Mouse (Mus musculus): Measurements from ENCODE around the gene 1110065P20Rik. TPM values are rescaled to one million over a fixed set of nuclear protein-coding genes. Genes with fewer than 3 reads are reported as not detected.

The 1110065P20Rik gene
- polyA plus RNA-seq, 1 experiment from 2014 or later: 58.0 TPM

Other genes with a start within 250 kb of the 1110065P20Rik start
- 0.20 TPM in 1 of 2 replicates, not detected in the other for gene 3100002H09Rik, start 240.4 kb downstream of the 1110065P20Rik start, polyA plus RNA-seq (2016; fragmentation: Nextera tagmentation; extraction: Ambion mirVana)
- 0.10 and 0.35 TPM in 2 replicates for gene Pou3f1, start 194.4 kb downstream of the 1110065P20Rik start, polyA plus RNA-seq (2016; fragmentation: Nextera tagmentation; extraction: Ambion mirVana)
- gene Utp11, start 157.6 kb downstream of the 1110065P20Rik start, polyA plus RNA-seq (2016; fragmentation: Nextera tagmentation; extraction: Ambion mirVana): 53.0 and 63.6 TPM in 2 replicates
- 3.9 and 5.4 TPM in 2 replicates for gene Fhl3, start 150.5 kb downstream of the 1110065P20Rik start, polyA plus RNA-seq (2016; fragmentation: Nextera tagmentation; extraction: Ambion mirVana)
- 137 and 180 TPM in 2 replicates for gene Sf3a3, start 136.4 kb downstream of the 1110065P20Rik start, polyA plus RNA-seq (2016; fragmentation: Nextera tagmentation; extraction: Ambion mirVana)
- 19.9 and 25.5 TPM in 2 replicates for gene Inpp5b, start 109.3 kb downstream of the 1110065P20Rik start, polyA plus RNA-seq (2016; fragmentation: Nextera tagmentation; extraction: Ambion mirVana)
- gene Mtf1, start 49.1 kb downstream of the 1110065P20Rik start, polyA plus RNA-seq (2016; fragmentation: Nextera tagmentation; extraction: Ambion mirVana): 16.1 and 16.9 TPM in 2 replicates
- gene Yrdc, start 517 bp downstream of the 1110065P20Rik start, polyA plus RNA-seq (2016; fragmentation: Nextera tagmentation; extraction: Ambion mirVana): 25.8 and 39.3 TPM in 2 replicates
- gene Maneal, start 11.0 kb upstream of the 1110065P20Rik start, polyA plus RNA-seq (2016; fragmentation: Nextera tagmentation; extraction: Ambion mirVana): 0.09 and 0.11 TPM in 2 replicates
- gene Epha10, start 29.7 kb upstream of the 1110065P20Rik start, polyA plus RNA-seq (2016; fragmentation: Nextera tagmentation; extraction: Ambion mirVana): 0.08 TPM in 1 of 2 replicates, not detected in the other
- 11.6 and 12.7 TPM in 2 replicates for gene 9930104L06Rik, start 85.9 kb upstream of the 1110065P20Rik start, polyA plus RNA-seq (2016; fragmentation: Nextera tagmentation; extraction: Ambion mirVana)
- gene Cdca8, start 88.1 kb upstream of the 1110065P20Rik start, polyA plus RNA-seq (2016; fragmentation: Nextera tagmentation; extraction: Ambion mirVana): 147 and 176 TPM in 2 replicates
- gene Rspo1, start 135.2 kb upstream of the 1110065P20Rik start, polyA plus RNA-seq (2016; fragmentation: Nextera tagmentation; extraction: Ambion mirVana): 6.2 and 12.9 TPM in 2 replicates
- 71.8 and 86.2 TPM in 2 replicates for gene Gnl2, start 165.4 kb upstream of the 1110065P20Rik start, polyA plus RNA-seq (2016; fragmentation: Nextera tagmentation; extraction: Ambion mirVana)
- gene Dnali1, start 214.5 kb upstream of the 1110065P20Rik start, polyA plus RNA-seq (2016; fragmentation: Nextera tagmentation; extraction: Ambion mirVana): 0.12 and 0.28 TPM in 2 replicates
- 22.0 and 25.6 TPM in 2 replicates for gene Snip1, start 215.5 kb upstream of the 1110065P20Rik start, polyA plus RNA-seq (2016; fragmentation: Nextera tagmentation; extraction: Ambion mirVana)
- gene Meaf6, start 233.9 kb upstream of the 1110065P20Rik start, polyA plus RNA-seq (2016; fragmentation: Nextera tagmentation; extraction: Ambion mirVana): 43.6 and 55.6 TPM in 2 replicates